In the genomic region with DNA sequence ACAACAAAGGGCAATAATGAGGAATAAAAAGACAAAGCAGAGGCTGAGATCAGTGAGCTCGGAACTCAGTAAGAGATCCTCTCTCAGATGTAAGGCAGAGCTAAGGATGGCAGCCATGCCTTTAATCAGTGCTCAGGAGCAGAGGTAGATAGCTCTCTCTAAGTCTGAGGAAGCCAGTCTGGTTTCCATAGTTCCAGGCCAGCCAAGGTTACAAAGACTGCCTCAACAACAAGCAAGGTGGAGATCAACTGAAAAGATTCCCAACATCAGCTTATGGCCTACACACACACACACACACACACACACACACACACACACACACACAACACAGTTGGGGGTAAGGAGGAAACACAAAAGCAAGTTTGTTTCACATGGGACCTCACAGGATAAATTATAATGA, we compare ENCODE assay signal across 20 mouse cellular contexts. TPM values are rescaled to one million over a fixed set of nuclear protein-coding genes. Genes with fewer than 3 reads are reported as not detected.
A peak's percentile ranks its signal among the peaks of the same experiment; 100 is the strongest.
DNase-seq lines count a peak whose midpoint lies in the region; ATAC-seq and TF ChIP-seq lines count a peak whose summit lies in the region.
"Had no signal": no experiment of that assay in that cellular context is flagged by ENCODE, and none has a peak within 500 bp of the region (broad histone marks: within the 10 kb centered on the region; RNA-seq: fewer than 3 reads in every experiment).

No protein-coding gene starts in this region.

- no peak for TF ChIP-seq CTCF in layer of hippocampus, adult 2 months (conservative IDR thresholded peaks at IDR 0.05)

- no peak overlapping the region for H3K4me2 ChIP-seq in heart, embryonic 12.5 days
- H3K4me2 ChIP-seq in neural tube, embryonic 12.5 days (replicated peaks) = no peak overlapping the region
- no peak overlapping the region for H3K4me2 ChIP-seq in midbrain, embryonic 15.5 days
- H3K4me2 ChIP-seq: embryonic facial prominence, embryonic 13.5 days; forebrain, embryonic 12.5 days had no signal

- no peak overlapping the region for H3K27ac ChIP-seq in heart, embryonic 12.5 days (ENCODE audit: poor library complexity, severe bottlenecking)
- 0 out of 2 replicates have a peak overlapping the region, but pooled peaks have one; percentile 16 for H3K27ac ChIP-seq in layer of hippocampus, adult 2 months
- 0 out of 2 replicates have a peak overlapping the region, but pooled peaks have one; percentile 7 for H3K27ac ChIP-seq in neural tube, embryonic 12.5 days
- 0 out of 2 replicates have a peak overlapping the region, but pooled peaks have one; percentile 23 for H3K27ac ChIP-seq in midbrain, embryonic 15.5 days
- H3K27ac ChIP-seq: embryonic facial prominence, embryonic 13.5 days; forebrain, embryonic 12.5 days had no signal

- ATAC-seq in heart, embryonic 12.5 days (ENCODE audit: insufficient number of reproducible peaks, low FRiP score) = no peak
- ATAC-seq in neural tube, embryonic 12.5 days (ENCODE audit: low FRiP score, low read depth) = no peak
- no peak for ATAC-seq in midbrain, embryonic 15.5 days (replicated peaks)
- ATAC-seq: forebrain, embryonic 16.5 days; inflammation-experienced regulatory T-cells, adult 6 months had no signal

- H3K9me3 ChIP-seq in heart, embryonic 12.5 days (replicated peaks) = no peaks in the 10 kb centered on the region
- H3K9me3 ChIP-seq in neural tube, embryonic 12.5 days = no peaks in the 10 kb centered on the region
- no peaks in the 10 kb centered on the region for H3K9me3 ChIP-seq in midbrain, embryonic 15.5 days
- H3K9me3 ChIP-seq: embryonic facial prominence, embryonic 13.5 days; forebrain, embryonic 12.5 days had no signal

- peak; percentile 63 for DNase-seq in heart, adult 11 months
- DNase-seq in layer of hippocampus, adult 2 months (ENCODE audit: low spot score in 2 of 2) = no peak
- DNase-seq in layer of hippocampus, postnatal 14 days (ENCODE audit: low spot score in 2 of 2) = no peak
- DNase-seq in neural tube, embryonic 10.5 days (ENCODE audit: extremely low spot score, low spot score) = no peak
- DNase-seq in spleen, adult 12 weeks (ENCODE audit: low spot score) = no peak
- DNase-seq: adrenal gland, adult 2 months; adrenal gland, postnatal 25 days; cerebellum, adult 18-20 months; cerebellum, adult 9-11 months; cerebellum, postnatal 36 days; gastrocnemius, postnatal 14 days; heart, postnatal 10 days; heart, postnatal 4 days had no signal

- WGBS in heart, embryonic 12.5 days = 68% methylated on average over 1 of the region's 1 CpGs
- 64% methylated on average over 1 of the region's 1 CpGs for WGBS in neural tube, embryonic 12.5 days
- 31% methylated on average over 1 of the region's 1 CpGs for WGBS in midbrain, embryonic 15.5 days

- H3K36me3 ChIP-seq in heart, embryonic 12.5 days = peaks cover 46% of the 10 kb centered on the region
- H3K36me3 ChIP-seq in neural tube, embryonic 12.5 days = peaks cover 43% of the 10 kb centered on the region
- H3K36me3 ChIP-seq in midbrain, embryonic 15.5 days (replicated peaks) = peaks cover 6% of the 10 kb centered on the region; the same call in 1 of the 2 replicates

- no peak overlapping the region for H3K4me3 ChIP-seq in heart, embryonic 12.5 days
- H3K4me3 ChIP-seq in layer of hippocampus, adult 2 months = no peak overlapping the region
- H3K4me3 ChIP-seq in neural tube, embryonic 12.5 days = no peak overlapping the region
- H3K4me3 ChIP-seq in midbrain, embryonic 15.5 days = no peak overlapping the region
- H3K4me3 ChIP-seq: embryonic facial prominence, embryonic 13.5 days; forebrain, embryonic 12.5 days had no signal

- H3K9ac ChIP-seq in heart, embryonic 12.5 days = no peak overlapping the region; the same call in 1 of the 2 replicates
- H3K9ac ChIP-seq in neural tube, embryonic 12.5 days = no peak overlapping the region
- no peak overlapping the region for H3K9ac ChIP-seq in midbrain, embryonic 15.5 days
- H3K9ac ChIP-seq: embryonic facial prominence, embryonic 13.5 days; forebrain, embryonic 12.5 days had no signal

- peaks cover 20% of the 10 kb centered on the region for H3K4me1 ChIP-seq in heart, embryonic 12.5 days (replicated peaks)
- no peaks in the 10 kb centered on the region for H3K4me1 ChIP-seq in neural tube, embryonic 12.5 days
- H3K4me1 ChIP-seq in midbrain, embryonic 15.5 days = peaks cover 14% of the 10 kb centered on the region

- H3K27me3 ChIP-seq in heart, embryonic 12.5 days (replicated peaks) = no peaks in the 10 kb centered on the region
- H3K27me3 ChIP-seq in neural tube, embryonic 12.5 days (replicated peaks) = no peaks in the 10 kb centered on the region
- H3K27me3 ChIP-seq in midbrain, embryonic 15.5 days (replicated peaks) = no peaks in the 10 kb centered on the region
- H3K27me3 ChIP-seq: embryonic facial prominence, embryonic 13.5 days; forebrain, embryonic 12.5 days had no signal

RNA-seq across cellular contexts. Expression of a gene that starts 7.8 kb away (rescaled TPM):
- polyA plus RNA-seq in heart, embryonic 12.5 days (2016; fragmentation: Nextera tagmentation; extraction: Ambion mirVana) = 0.26 and 0.37 TPM in 2 replicates
- total RNA-seq in layer of hippocampus, adult 2 months (2021) = 1 to 10 TPM; 1.2 to 1.4 TPM
- total RNA-seq in layer of hippocampus, postnatal 14 days (2021) = 1 to 10 TPM in 1 of 2 experiments, under 1 TPM in 1; 0.88 to 1.3 TPM
- 0.52 and 0.72 TPM in 2 replicates for polyA plus RNA-seq in neural tube, embryonic 12.5 days (2016; fragmentation: Nextera tagmentation; extraction: Ambion mirVana)
- polyA plus RNA-seq in midbrain, embryonic 15.5 days (2015; fragmentation: Nextera tagmentation; extraction: Ambion mirVana) = 1.0 and 1.1 TPM in 2 replicates
- polyA plus RNA-seq: inflammation-experienced regulatory T-cells, adult 6 months had no signal

RNA-seq across cellular contexts. Expression of a gene that starts 12.1 kb away (rescaled TPM):
- 218 and 220 TPM in 2 replicates for polyA plus RNA-seq in heart, embryonic 12.5 days (2016; fragmentation: Nextera tagmentation; extraction: Ambion mirVana)
- 10 to 100 TPM; 94.6 to 99.4 TPM for total RNA-seq in layer of hippocampus, adult 2 months (2021)
- total RNA-seq in layer of hippocampus, postnatal 14 days (2021) = 10 to 100 TPM; 86.8 to 97.0 TPM
- polyA plus RNA-seq in neural tube, embryonic 12.5 days (2016; fragmentation: Nextera tagmentation; extraction: Ambion mirVana) = 337 and 365 TPM in 2 replicates
- 262 and 264 TPM in 2 replicates for polyA plus RNA-seq in midbrain, embryonic 15.5 days (2015; fragmentation: Nextera tagmentation; extraction: Ambion mirVana)

RNA-seq across cellular contexts. Expression of a gene that starts 22.9 kb away (rescaled TPM):
- polyA plus RNA-seq in heart, embryonic 12.5 days (2016; fragmentation: Nextera tagmentation; extraction: Ambion mirVana) = 2.6 and 3.4 TPM in 2 replicates
- 1 to 10 TPM; 3.3 to 3.6 TPM for total RNA-seq in layer of hippocampus, adult 2 months (2021)
- total RNA-seq in layer of hippocampus, postnatal 14 days (2021) = 1 to 10 TPM; 3.2 to 4.1 TPM
- polyA plus RNA-seq in neural tube, embryonic 12.5 days (2016; fragmentation: Nextera tagmentation; extraction: Ambion mirVana) = 1.3 and 2.2 TPM in 2 replicates
- polyA plus RNA-seq in midbrain, embryonic 15.5 days (2015; fragmentation: Nextera tagmentation; extraction: Ambion mirVana) = 1.7 and 2.0 TPM in 2 replicates
